Comparison of ENCODE assay signal across 10 mouse cellular contexts in the genomic region with DNA sequence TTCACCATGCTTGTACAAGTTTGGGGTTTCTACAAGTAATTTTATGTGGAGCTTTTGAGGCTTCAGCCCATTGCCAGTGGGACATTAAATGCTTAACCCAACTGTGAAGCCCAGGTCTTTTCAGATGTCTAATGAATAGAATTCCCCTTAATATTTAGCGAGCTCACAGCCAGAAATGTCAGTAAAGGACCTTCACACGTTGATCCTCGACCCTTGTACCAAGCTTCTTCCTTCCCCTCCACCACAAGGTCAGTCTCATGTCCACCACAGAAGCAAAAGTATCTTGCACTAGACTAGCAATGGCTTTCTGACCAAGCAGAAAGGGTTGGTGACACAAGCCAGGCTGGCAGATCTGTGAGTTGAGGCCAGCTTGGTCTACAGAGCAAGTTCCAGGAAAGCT. TPM values are rescaled to one million over a fixed set of nuclear protein-coding genes. Genes with fewer than 3 reads are reported as not detected.
A peak's percentile ranks its signal among the peaks of the same experiment; 100 is the strongest.
DNase-seq lines count a peak whose midpoint lies in the region; ATAC-seq and TF ChIP-seq lines count a peak whose summit lies in the region.
"Had no signal": no experiment of that assay in that cellular context is flagged by ENCODE, and none has a peak within 500 bp of the region (broad histone marks: within the 10 kb centered on the region; RNA-seq: fewer than 3 reads in every experiment).

No protein-coding gene starts in this region.

- DNase-seq in gastrocnemius, adult 2 months = no peak
- no peak for DNase-seq in gastrocnemius, adult 18-20 months (ENCODE audit: low spot score)
- DNase-seq in lung, adult 18-20 months = no peak
- no peak for DNase-seq in hindbrain, postnatal 0 days (ENCODE audit: low spot score)
- DNase-seq in gastrocnemius, postnatal 4 days (ENCODE audit: low spot score in 2 of 2) = no peak
- no peak for DNase-seq in thymus, adult 18-20 months
- DNase-seq: cerebellum, adult 9-11 months; lung, postnatal 4 days had no signal

- H3K27me3 ChIP-seq in lung, embryonic 16.5 days (ENCODE audit: control insufficient read depth, insufficient read depth, low read depth, low read length) = peaks cover 5% of the 10 kb centered on the region
- H3K27me3 ChIP-seq in hindbrain, postnatal 0 days (ENCODE audit: insufficient read depth, low read length) = no peaks in the 10 kb centered on the region
- H3K27me3 ChIP-seq in neural tube, embryonic 14.5 days (ENCODE audit: control insufficient read depth, insufficient read depth, low read length) = no peaks in the 10 kb centered on the region

- H3K9ac ChIP-seq in lung, embryonic 16.5 days (ENCODE audit: low read length) = no peak overlapping the region
- H3K9ac ChIP-seq in hindbrain, postnatal 0 days (replicated peaks; ENCODE audit: low read length) = no peak overlapping the region
- H3K9ac ChIP-seq in neural tube, embryonic 14.5 days (replicated peaks; ENCODE audit: low read depth, low read length) = no peak overlapping the region

- no peaks in the 10 kb centered on the region for H3K9me3 ChIP-seq in lung, embryonic 16.5 days (ENCODE audit: control insufficient read depth, low read length)
- H3K9me3 ChIP-seq in hindbrain, postnatal 0 days (ENCODE audit: low read length) = no peaks in the 10 kb centered on the region
- H3K9me3 ChIP-seq in neural tube, embryonic 14.5 days (ENCODE audit: control insufficient read depth, low read length) = no peaks in the 10 kb centered on the region

- peaks cover 2% of the 10 kb centered on the region; the same call in 1 of the 2 replicates for H3K4me1 ChIP-seq in lung, embryonic 16.5 days (replicated peaks; ENCODE audit: control insufficient read depth, insufficient read depth, low read length)
- H3K4me1 ChIP-seq in hindbrain, postnatal 0 days (ENCODE audit: insufficient read depth, low read length) = 0 out of 2 replicates have a peak, but pooled peaks cover 9% of the 10 kb centered on the region
- peaks cover 15% of the 10 kb centered on the region for H3K4me1 ChIP-seq in neural tube, embryonic 14.5 days (ENCODE audit: control insufficient read depth, insufficient read depth, low read length)

- H3K4me2 ChIP-seq in lung, embryonic 16.5 days (ENCODE audit: low read depth, low read length) = peak overlapping the region; percentile 75
- H3K4me2 ChIP-seq in hindbrain, postnatal 0 days (ENCODE audit: low read depth, low read length) = peak overlapping the region; percentile 73; the same call in 1 of the 2 replicates
- H3K4me2 ChIP-seq in neural tube, embryonic 14.5 days (ENCODE audit: low read depth, low read length) = peak overlapping the region; percentile 65; the same call in 1 of the 2 replicates

- no peaks in the 10 kb centered on the region for H3K36me3 ChIP-seq in lung, embryonic 16.5 days (ENCODE audit: control insufficient read depth, insufficient read depth, low read length)
- no peaks in the 10 kb centered on the region for H3K36me3 ChIP-seq in hindbrain, postnatal 0 days (ENCODE audit: insufficient read depth, low read length)
- H3K36me3 ChIP-seq in neural tube, embryonic 14.5 days (ENCODE audit: control insufficient read depth, insufficient read depth, low read length) = no peaks in the 10 kb centered on the region

- no peak for ATAC-seq in lung, embryonic 16.5 days (ENCODE audit: low read depth)
- ATAC-seq in hindbrain, postnatal 0 days = no peak
- ATAC-seq in neural tube, embryonic 14.5 days (ENCODE audit: low read depth) = no peak

- intact Hi-C loops in gastrocnemius, adult 2 months (cut with DNase I) = loop anchor here (2.0 to 5.0 kb wide), 2 partner anchors 79 to 102 kb away; a partner anchor contains a TSS

- H3K4me3 ChIP-seq in gastrocnemius, adult 2 months = peak overlapping the region; percentile 94
- no peak overlapping the region for H3K4me3 ChIP-seq in lung, embryonic 16.5 days (ENCODE audit: low read length)
- H3K4me3 ChIP-seq in hindbrain, postnatal 0 days (ENCODE audit: low read length) = peak overlapping the region; percentile 87; the same call in 1 of the 2 replicates
- H3K4me3 ChIP-seq in neural tube, embryonic 14.5 days (ENCODE audit: low read depth, low read length) = no peak overlapping the region

- TF ChIP-seq CTCF in gastrocnemius, adult 2 months (IDR thresholded peaks at IDR 0.05) = no peak
- no peak for TF ChIP-seq CTCF in hindbrain, postnatal 0 days (IDR thresholded peaks at IDR 0.05; ENCODE audit: low read depth)

- H3K27ac ChIP-seq in gastrocnemius, adult 2 months = no peak overlapping the region
- H3K27ac ChIP-seq in lung, embryonic 16.5 days (ENCODE audit: low read length) = no peak overlapping the region
- H3K27ac ChIP-seq in hindbrain, postnatal 0 days = no peak overlapping the region
- H3K27ac ChIP-seq in neural tube, embryonic 14.5 days (ENCODE audit: low read depth, low read length) = no peak overlapping the region

- WGBS in lung, embryonic 16.5 days = 41% methylated on average over 3 of the region's 3 CpGs
- 32% methylated on average over 3 of the region's 3 CpGs for WGBS in hindbrain, postnatal 0 days
- WGBS in neural tube, embryonic 14.5 days = 46% methylated on average over 3 of the region's 3 CpGs

RNA-seq across cellular contexts. Expression of a gene that starts 0.8 kb away (rescaled TPM):
- 1 to 10 TPM; 4.5 to 6.1 TPM for total RNA-seq in gastrocnemius, adult 2 months (2021)
- total RNA-seq in gastrocnemius, adult 18-20 months (2021) = 1 to 10 TPM; 4.8 to 6.7 TPM
- polyA plus RNA-seq in lung, embryonic 16.5 days (2015; fragmentation: Nextera tagmentation; extraction: Ambion mirVana) = 1.3 and 1.6 TPM in 2 replicates
- total RNA-seq in hindbrain, postnatal 0 days (2014; rRNA removed) = 4.9 and 5.7 TPM in 2 replicates
- polyA plus RNA-seq in hindbrain, postnatal 0 days (2015; fragmentation: Nextera tagmentation; extraction: Ambion mirVana) = 3.0 and 3.5 TPM in 2 replicates
- 2.6 and 6.7 TPM in 2 replicates for polyA plus RNA-seq in neural tube, embryonic 14.5 days (2014; fragmentation: Nextera tagmentation; extraction: Ambion mirVana)
- total RNA-seq in gastrocnemius, postnatal 4 days (2021) = 1 to 10 TPM; 4.3 TPM

Comparison
In these comparisons a context has a peak if more than half of its experiments do, and no peak if none do; other contexts are left out.
1. H3K4me3 ChIP-seq: peak in gastrocnemius, adult 2 months (single experiment) and hindbrain, postnatal 0 days (single experiment); none in lung, embryonic 16.5 days (single experiment) and neural tube, embryonic 14.5 days (single experiment).
2. Peak in every context shown above with its lines, with median percentiles within 50 percentile points of each other: H3K4me2 ChIP-seq.